Mouse (Mus musculus) heart, embryonic 14.5 days (tissue): ENCODE data around the gene Ptn. TPM values are rescaled to one million over a fixed set of nuclear protein-coding genes. Genes with fewer than 3 reads are reported as not detected.

Source experiments
- ATAC-seq: fragments of 200-750 bp; cut with Nextera tagmentation; 2 replicates; pipeline ENCODE4 v1.8.0; 2017; ENCODE audit warnings: low read depth, moderate TSS enrichment; ENCODE audit not compliant: insufficient number of reproducible peaks, insufficient read depth, low FRiP score
- H3K27ac ChIP-seq, 2 experiments: fragments of 200-500 bp in 1 of 2; fragments of 300-500 bp in 1 of 2; sonication (generic) in 1 of 2; replicated peaks in 1 of 2; 2 replicates each; pipeline ENCODE4 v1.5.1; 2012 to 2014; ENCODE audit warnings: low read depth in 2 of 2, low read length in 2 of 2, control low read depth in 1 of 2, mild to moderate bottlenecking in 1 of 2, mixed read lengths in 1 of 2; ENCODE audit not compliant: control insufficient read depth in 1 of 2, insufficient read depth in 1 of 2
- H3K27me3 ChIP-seq: fragments of 300-500 bp; sonication (generic); 2 replicates; pipeline ENCODE4 v1.6.1; 2014; ENCODE audit warnings: mild to moderate bottlenecking, low read length, control low read depth; ENCODE audit not compliant: control insufficient read depth, insufficient read depth
- H3K36me3 ChIP-seq: fragments of 300-500 bp; sonication (generic); 2 replicates; pipeline ENCODE4 v1.6.1; 2014; ENCODE audit warnings: mild to moderate bottlenecking, control low read depth, low read length, mixed read lengths; ENCODE audit not compliant: control insufficient read depth, insufficient read depth
- H3K4me1 ChIP-seq, 2 experiments: fragments of 200-500 bp in 1 of 2; fragments of 300-500 bp in 1 of 2; sonication (generic) in 1 of 2; 2 replicates each; pipeline ENCODE4 v1.6.1; 2012 to 2014; ENCODE audit warnings: low read length in 2 of 2, control low read depth in 1 of 2, mixed read lengths in 1 of 2; ENCODE audit not compliant: control insufficient read depth in 2 of 2, insufficient read depth in 2 of 2
- H3K4me2 ChIP-seq: fragments of 300-500 bp; sonication (generic); 2 replicates; pipeline ENCODE4 v1.6.1; 2014; ENCODE audit warnings: mild to moderate bottlenecking, low read length
- H3K4me3 ChIP-seq, 2 experiments: fragments of 200-500 bp in 1 of 2; fragments of 300-500 bp in 1 of 2; sonication (generic) in 1 of 2; 2 replicates each; pipeline ENCODE4 v1.5.1; 2012 to 2014; ENCODE audit warnings: low read length in 2 of 2, mild to moderate bottlenecking in 2 of 2, control low read depth in 1 of 2, low read depth in 1 of 2, moderate library complexity in 1 of 2; ENCODE audit not compliant: control insufficient read depth in 1 of 2, insufficient read depth in 1 of 2
- H3K9ac ChIP-seq: fragments of 300-500 bp; sonication (generic); 2 replicates; pipeline ENCODE4 v1.6.1; 2014; ENCODE audit warnings: mild to moderate bottlenecking, low read length
- H3K9me3 ChIP-seq: fragments of 300-500 bp; sonication (generic); 2 replicates; pipeline ENCODE4 v1.6.1; 2016; ENCODE audit warnings: low read length, control low read depth; ENCODE audit not compliant: control insufficient read depth
- WGBS: fragments of 180-500 bp; shearing (Covaris S2); extraction: QIAGEN DNeasy Blood & Tissue Kit; methylation state at CpG from one replicate; pipeline ENCODE4 v1.1.7; 2014; 5-methylcytosine and 5-hydroxymethylcytosine counted together
- polyA plus RNA-seq: library from polyadenylated mRNA; unstranded; fragments of >200 nt; fragmentation: Nextera tagmentation; extraction: Ambion mirVana; gene quantifications from 2 replicates; pipeline ENCODE4 v1.2.1, GENCODE M21; 2014

Ptn gene
- polyA plus RNA-seq, 1 experiment from 2014 or later: 395 TPM

GRCm38 (mm10) chr6:36695481-36695880 is 114.5 kb downstream of the Ptn start:
- no peak overlapping the region for H3K27ac ChIP-seq
- no peaks in the 10 kb centered on the region for H3K36me3 ChIP-seq
- H3K9me3 ChIP-seq: no peaks in the 10 kb centered on the region
- no peaks in the 10 kb centered on the region for H3K4me1 ChIP-seq
- 74% methylated on average over 3 of the region's 3 CpGs for WGBS
- ATAC-seq: no peak
- no peak overlapping the region for H3K4me2 ChIP-seq
- no peak overlapping the region for H3K4me3 ChIP-seq
- no peaks in the 10 kb centered on the region for H3K27me3 ChIP-seq
- H3K9ac ChIP-seq: no peak overlapping the region

GRCm38 (mm10) chr6:36691497-36691896 is 118.5 kb downstream of the Ptn start:
- Histone ChIP-seq H3K27ac (no peak overlapping the region), H3K36me3 (no peaks in the 10 kb centered on the region), H3K9me3 (no peaks in the 10 kb centered on the region), H3K4me2 (no peak overlapping the region), H3K9ac (no peak overlapping the region), H3K4me1 (no peaks in the 10 kb centered on the region), H3K27me3 (no peaks in the 10 kb centered on the region), H3K4me3 (no peak overlapping the region)
- WGBS: 10% methylated on average over 1 of the region's 1 CpGs
- ATAC-seq: no peak

DNA sequence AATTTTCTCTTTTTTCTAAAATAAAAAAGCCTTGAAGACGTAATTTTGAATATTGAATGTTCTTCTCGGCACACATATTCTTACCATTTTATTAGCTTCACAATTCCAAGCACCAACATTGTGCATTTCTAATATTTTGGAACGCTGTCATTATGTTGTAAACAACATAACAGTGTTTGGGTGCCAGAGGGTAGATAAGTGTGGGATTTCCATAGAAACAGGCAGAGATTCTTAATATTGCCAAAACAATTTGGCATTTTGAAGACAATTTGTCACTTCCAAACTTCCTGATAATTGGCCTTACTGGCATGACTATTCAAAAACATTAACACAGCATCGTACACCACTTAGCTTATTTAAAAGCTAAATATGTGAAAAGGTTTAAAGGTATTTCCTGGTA is 119.1 kb downstream of the Ptn start:
- H3K36me3 ChIP-seq: no peaks in the 10 kb centered on the region
- no peaks in the 10 kb centered on the region for H3K27me3 ChIP-seq
- ATAC-seq: no peak
- no peak overlapping the region for H3K4me2 ChIP-seq
- no peak overlapping the region for H3K27ac ChIP-seq
- no peaks in the 10 kb centered on the region for H3K4me1 ChIP-seq
- WGBS: 87% methylated on average over 4 of the region's 4 CpGs
- H3K9ac ChIP-seq: no peak overlapping the region
- H3K9me3 ChIP-seq: no peaks in the 10 kb centered on the region
- H3K4me3 ChIP-seq: no peak overlapping the region

DNA sequence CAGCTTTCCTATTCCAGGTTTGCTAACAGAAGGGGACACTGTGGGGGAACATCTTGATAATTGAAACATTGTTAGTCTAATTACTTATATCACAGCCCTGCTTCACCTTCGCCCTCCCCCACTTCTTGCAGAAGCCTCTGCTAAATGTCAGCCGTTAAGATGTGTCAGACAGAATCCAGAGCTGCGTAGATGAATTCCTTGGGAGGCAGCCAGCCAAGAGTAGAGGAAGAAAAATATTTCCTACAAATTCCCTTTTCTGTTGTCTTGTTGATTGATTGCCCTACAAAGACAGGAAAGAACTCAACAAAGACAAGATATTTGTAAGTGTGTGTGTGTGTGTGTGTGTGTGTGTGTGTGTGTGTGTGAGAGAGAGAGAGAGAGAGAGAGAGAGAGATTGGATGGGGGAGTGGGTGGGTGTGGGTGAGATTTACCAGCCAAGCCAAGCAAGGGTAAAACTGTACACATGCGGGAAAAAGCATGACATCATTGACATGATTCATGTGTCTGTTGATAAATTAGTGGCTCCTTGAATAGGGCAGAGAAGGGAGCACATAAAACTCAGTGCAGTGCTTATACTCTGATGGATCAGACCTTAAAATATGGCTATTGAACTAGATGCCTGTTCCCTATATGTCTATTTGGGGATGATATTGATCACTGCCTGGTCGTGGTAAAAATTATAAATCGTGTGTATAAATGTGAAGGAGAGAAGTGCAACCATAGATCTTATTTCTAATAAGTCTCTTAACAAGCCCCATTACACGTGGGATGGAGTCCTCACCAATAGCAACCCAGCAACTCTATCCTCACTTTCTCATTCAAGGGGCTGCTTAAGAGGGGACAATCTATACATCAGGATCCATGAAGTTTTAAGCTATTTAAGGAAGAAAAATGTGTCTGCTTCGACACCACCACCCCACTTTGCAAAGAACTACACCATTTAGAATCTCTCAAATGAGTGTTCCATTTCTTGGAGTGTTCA is 133.0 kb downstream of the Ptn start:
- Histone ChIP-seq H3K9me3 (no peaks in the 10 kb centered on the region), H3K4me1 (peaks cover 5 to 18% of the 10 kb centered on the region in 2 experiments; a peak in 3 of 4 replicates), H3K36me3 (no peaks in the 10 kb centered on the region), H3K27me3 (no peaks in the 10 kb centered on the region), H3K4me2 (no peak overlapping the region), H3K4me3 (no peak overlapping the region), H3K27ac (peak overlapping the region; percentile 77 to 85), H3K9ac (no peak overlapping the region)
- ATAC-seq: peak; percentile 76
- WGBS: 34% methylated on average over 8 of the region's 8 CpGs

DNA sequence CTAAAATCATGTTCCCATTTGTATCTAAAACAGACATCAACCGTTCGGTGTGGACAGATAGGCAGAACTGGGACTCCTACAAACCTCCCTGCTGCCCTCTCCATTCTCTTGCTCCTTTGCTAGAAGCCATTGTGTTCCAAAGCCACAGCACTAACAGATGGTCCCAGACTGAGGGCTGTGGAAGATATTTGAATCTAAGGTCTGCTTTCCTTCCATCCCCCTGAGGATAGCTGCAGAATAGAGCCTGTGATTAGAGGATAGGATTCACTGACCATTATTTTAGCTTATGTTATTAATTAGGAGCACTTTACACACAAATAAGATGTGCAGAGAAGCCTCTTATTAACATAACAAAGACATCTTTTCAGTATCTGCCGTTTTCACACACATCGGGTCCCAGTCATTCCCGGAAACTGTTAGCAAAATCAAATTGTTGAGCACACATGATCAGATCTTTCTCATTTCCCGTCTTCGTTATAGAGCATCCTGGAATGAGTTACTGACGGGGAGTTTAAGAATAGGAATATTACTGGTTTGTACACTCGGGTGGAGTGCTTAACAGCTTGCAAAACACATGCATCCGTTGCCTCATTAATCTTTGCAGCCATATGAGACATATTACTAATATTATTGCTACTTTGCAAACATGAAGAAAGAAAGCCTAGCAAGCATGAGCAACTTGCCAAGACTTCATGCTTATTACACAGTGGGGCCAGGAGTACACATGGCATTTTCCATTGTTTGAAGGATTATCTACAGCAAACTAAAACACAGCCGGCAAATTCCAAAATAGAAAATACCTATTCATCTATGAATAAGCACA is 137.4 kb downstream of the Ptn start:
- H3K27me3 ChIP-seq: no peaks in the 10 kb centered on the region
- 84% methylated on average over 11 of the region's 11 CpGs for WGBS
- no peak for ATAC-seq

GRCm38 (mm10) chr6:36671274-36671673 is 138.7 kb downstream of the Ptn start:
- Histone ChIP-seq H3K4me1 (peaks cover 3 to 8% of the 10 kb centered on the region in 2 experiments; a peak in 3 of 4 replicates), H3K36me3 (no peaks in the 10 kb centered on the region), H3K27me3 (no peaks in the 10 kb centered on the region), H3K9ac (no peak overlapping the region), H3K4me3 (no peak overlapping the region), H3K9me3 (no peaks in the 10 kb centered on the region), H3K27ac (no peak overlapping the region), H3K4me2 (no peak overlapping the region)
- no peak for ATAC-seq
- WGBS: 85% methylated on average over 3 of the region's 3 CpGs

More for the DNA sequence above, 137.4 kb downstream of the Ptn start:
- Histone ChIP-seq H3K4me2 (no peak overlapping the region), H3K27ac (no peak overlapping the region), H3K9me3 (no peaks in the 10 kb centered on the region), H3K4me3 (no peak overlapping the region), H3K9ac (no peak overlapping the region), H3K4me1 (peaks cover 3 to 15% of the 10 kb centered on the region in 2 experiments; a peak in 3 of 4 replicates), H3K36me3 (no peaks in the 10 kb centered on the region)
